Mouse (Mus musculus) heart, postnatal 0 days (tissue): ENCODE results near the gene Timm23. TPM values are rescaled to one million over a fixed set of nuclear protein-coding genes. Genes with fewer than 3 reads are reported as not detected.

Experiments used
- ATAC-seq: fragments of 200-750 bp; cut with Nextera tagmentation; 2 replicates; pipeline ENCODE4 v1.8.0; 2017; ENCODE audit warnings: low read depth, moderate number of reproducible peaks, moderate library complexity; ENCODE audit not compliant: insufficient read depth
- DNase-seq: peaks from one replicate; pipeline ENCODE4 v3.0.0-alpha.2; 2016; ENCODE audit warnings: low spot score
- H3K27ac ChIP-seq: fragments of 300-500 bp; sonication (generic); 2 replicates; pipeline ENCODE4 v1.5.1; 2014; ENCODE audit warnings: low read depth, mild to moderate bottlenecking
- H3K27me3 ChIP-seq: fragments of 300-500 bp; sonication (generic); 2 replicates; pipeline ENCODE4 v1.6.1; 2014; ENCODE audit warnings: low read length, mixed read lengths; ENCODE audit not compliant: control insufficient read depth, insufficient read depth
- H3K36me3 ChIP-seq: fragments of 300-500 bp; sonication (generic); replicated peaks from 2 replicates; pipeline ENCODE4 v1.6.1; 2014; ENCODE audit warnings: low read length, mixed read lengths; ENCODE audit not compliant: control insufficient read depth, insufficient read depth
- H3K4me1 ChIP-seq: fragments of 300-500 bp; sonication (generic); 2 replicates; pipeline ENCODE4 v1.6.1; 2014; ENCODE audit warnings: antibody characterized with exemption; ENCODE audit not compliant: control insufficient read depth, insufficient read depth
- H3K4me2 ChIP-seq: fragments of 300-500 bp; sonication (generic); 2 replicates; pipeline ENCODE4 v1.6.1; 2014; ENCODE audit warnings: low read depth, mild to moderate bottlenecking, low read length, moderate library complexity
- H3K4me3 ChIP-seq: fragments of 300-500 bp; sonication (generic); 2 replicates; pipeline ENCODE4 v1.5.1; 2014; ENCODE audit warnings: low read depth, low read length
- H3K9ac ChIP-seq: fragments of 300-500 bp; sonication (generic); replicated peaks from 2 replicates; pipeline ENCODE4 v1.6.1; 2014; ENCODE audit warnings: low read depth, low read length, mixed read lengths
- H3K9me3 ChIP-seq: fragments of 300-500 bp; sonication (generic); replicated peaks from 2 replicates; pipeline ENCODE4 v1.6.1; 2016; ENCODE audit warnings: low read length; ENCODE audit not compliant: control insufficient read depth
- CTCF ChIP-seq: IDR thresholded peaks from 2 replicates; pipeline ENCODE4 v1.5.1; 2016; ENCODE audit warnings: antibody characterized with exemption, control low read depth, low read depth
- EP300 ChIP-seq: IDR thresholded peaks from 2 replicates; pipeline ENCODE4 v1.6.1; 2016; ENCODE audit warnings: antibody characterized with exemption, low read depth
- WGBS: fragments of 180-500 bp; shearing (Covaris S2); extraction: QIAGEN DNeasy Blood & Tissue Kit; methylation state at CpG from one replicate; pipeline ENCODE4 v1.1.7; 2014; 5-methylcytosine and 5-hydroxymethylcytosine counted together
- polyA plus RNA-seq: library from polyadenylated mRNA; unstranded; fragments of >200 nt; fragmentation: Nextera tagmentation; extraction: Ambion mirVana; gene quantifications from 2 replicates; pipeline ENCODE4 v1.2.1, GENCODE M21; 2015
- total RNA-seq: library from RNA; depleted of rRNA; stranded (reverse); fragments of >200 nt; gene quantifications from 2 replicates; pipeline ENCODE4 v1.2.3, GENCODE M21; 2014; ENCODE audit warnings: low replicate concordance

The Timm23 gene
- total and polyA plus RNA-seq, 2 experiments from 2014 or later, result 367 to 486 TPM

- Histone ChIP-seq H3K9ac (no peak overlapping the region), H3K9me3 (no peaks in the 10 kb centered on the region), H3K4me3 (no peak overlapping the region), H3K4me1 (peaks cover 17% of the 10 kb centered on the region), H3K4me2 (no peak overlapping the region), H3K27ac (peak overlapping the region; percentile 87), H3K27me3 (no peaks in the 10 kb centered on the region), H3K36me3 (no peaks in the 10 kb centered on the region)
- ATAC-seq (no peak), DNase-seq (no peak)
- TF ChIP-seq EP300 (no peak), CTCF (no peak)
- WGBS, result 82% methylated on average over 8 of the region's 8 CpGs
These were observed 37.3 kb downstream of the Timm23 start for GRCm38 (mm10) chr14:32164173-32165051.

- ATAC-seq (no peak), DNase-seq (no peak)
- Histone ChIP-seq H3K36me3 (no peaks in the 10 kb centered on the region), H3K9me3 (no peaks in the 10 kb centered on the region), H3K27me3 (no peaks in the 10 kb centered on the region), H3K27ac (no peak overlapping the region), H3K4me1 (peaks cover 23% of the 10 kb centered on the region), H3K9ac (no peak overlapping the region), H3K4me2 (no peak overlapping the region), H3K4me3 (no peak overlapping the region)
- no peak for TF ChIP-seq CTCF
- no peak for TF ChIP-seq EP300
- 84% methylated on average over 11 of the region's 11 CpGs for WGBS
These were observed 38.4 kb downstream of the Timm23 start for GRCm38 (mm10) chr14:32163203-32163888.

GRCm38 (mm10) chr14:32162231-32162630 lies 39.5 kb downstream of the Timm23 start:
- ATAC-seq (no peak), DNase-seq (no peak)
- H3K4me1 ChIP-seq, result peaks cover 17% of the 10 kb centered on the region
- H3K27ac ChIP-seq, result no peak overlapping the region
- H3K9ac ChIP-seq, result no peak overlapping the region
- H3K4me3 ChIP-seq, result no peak overlapping the region
- no peak overlapping the region for H3K4me2 ChIP-seq
- WGBS, result 90% methylated on average over 5 of the region's 5 CpGs
- TF ChIP-seq EP300, result no peak
- TF ChIP-seq CTCF, result no peak
- H3K27me3 ChIP-seq, result no peaks in the 10 kb centered on the region
- H3K36me3 ChIP-seq, result no peaks in the 10 kb centered on the region
- no peaks in the 10 kb centered on the region for H3K9me3 ChIP-seq

GRCm38 (mm10) chr14:32161090-32161885 lies 40.4 kb downstream of the Timm23 start:
- H3K4me1 ChIP-seq, result peaks cover 17% of the 10 kb centered on the region
- 75% methylated on average over 12 of the region's 12 CpGs for WGBS
- no peak overlapping the region for H3K27ac ChIP-seq
- no peaks in the 10 kb centered on the region for H3K9me3 ChIP-seq
- TF ChIP-seq EP300 (no peak), CTCF (no peak)
- H3K9ac ChIP-seq, result 0 out of 2 replicates have a peak overlapping the region, but pooled peaks have one; percentile 88
- H3K36me3 ChIP-seq, result no peaks in the 10 kb centered on the region
- H3K4me2 ChIP-seq, result peak overlapping the region; percentile 88
- H3K4me3 ChIP-seq, result no peak overlapping the region
- DNase-seq (no peak), ATAC-seq (no peak)
- no peaks in the 10 kb centered on the region for H3K27me3 ChIP-seq

GRCm38 (mm10) chr14:32160563-32160962 lies 41.1 kb downstream of the Timm23 start:
- Histone ChIP-seq H3K4me2 (peak overlapping the region; percentile 88), H3K27me3 (no peaks in the 10 kb centered on the region), H3K27ac (peak overlapping the region; percentile 91), H3K9ac (peak overlapping the region; percentile 88), H3K4me3 (peak overlapping the region; percentile 89), H3K36me3 (no peaks in the 10 kb centered on the region), H3K4me1 (peaks cover 17% of the 10 kb centered on the region), H3K9me3 (no peaks in the 10 kb centered on the region)
- ATAC-seq (no peak), DNase-seq (no peak)
- WGBS, result 17% methylated on average over 7 of the region's 7 CpGs
- TF ChIP-seq EP300 (no peak), CTCF (no peak)
